30 mouse cellular contexts compared by ENCODE assay signal in genomic region chr3:14884826-14885225, GRCm38 (mm10). TPM values are rescaled to one million over a fixed set of nuclear protein-coding genes. Genes with fewer than 3 reads are reported as not detected.
DNase-seq lines count a peak whose midpoint lies in the region; ATAC-seq and TF ChIP-seq lines count a peak whose summit lies in the region.
"Had no signal": no experiment of that assay in that cellular context is flagged by ENCODE, and none has a peak within 500 bp of the region (broad histone marks: within the 10 kb centered on the region; RNA-seq: fewer than 3 reads in every experiment).

No protein-coding gene starts in this region.

- H3K4me3 ChIP-seq in MEL (ENCODE audit: control insufficient read depth in 1 of 2, insufficient read depth in 1 of 2, low read depth in 2 of 2, low read length in 2 of 2): peak overlapping the region; percentile 11 to 66; a peak in 2 of 4 replicates
- H3K4me3 ChIP-seq in liver, embryonic 12.5 days: peak overlapping the region; percentile 97; the same call in 1 of the 2 replicates
- peak overlapping the region; percentile 88 for H3K4me3 ChIP-seq in liver, postnatal 0 days (ENCODE audit: low read depth, low read length)
- H3K4me3 ChIP-seq: embryonic facial prominence, embryonic 12.5 days; hindbrain, embryonic 12.5 days; midbrain, embryonic 12.5 days; neural tube, embryonic 13.5 days had no signal

- TF ChIP-seq CTCF in MEL (IDR thresholded peaks at IDR 0.05 in 2 of 3, conservative IDR thresholded peaks at IDR 0.05 in 1 of 3; ENCODE audit: control insufficient read depth in 1 of 3, insufficient read depth in 1 of 3, low read depth in 2 of 3, low read length in 3 of 3, poor library complexity in 1 of 3, severe bottlenecking in 1 of 3): no peak
- TF ChIP-seq CTCF in liver, postnatal 0 days (IDR thresholded peaks at IDR 0.05; ENCODE audit: low read depth): no peak

- no peak for ATAC-seq in liver, embryonic 12.5 days
- no peak for ATAC-seq in liver, postnatal 0 days
- ATAC-seq: activated CD4-positive, CD25-positive, alpha-beta regulatory T cell, adult 4 months; CD4-positive, CD25-positive, alpha-beta regulatory T cell, adult 4 months; forebrain, postnatal 0 days; intestine, embryonic 16.5 days had no signal

- H3K9ac ChIP-seq in MEL (ENCODE audit: control insufficient read depth, low read depth, low read length, poor library complexity, severe bottlenecking): peak overlapping the region; percentile 96
- peak overlapping the region; percentile 100 for H3K9ac ChIP-seq in liver, embryonic 12.5 days
- 0 out of 2 replicates have a peak overlapping the region, but pooled peaks have one; percentile 8 for H3K9ac ChIP-seq in liver, postnatal 0 days (replicated peaks)
- H3K9ac ChIP-seq: embryonic facial prominence, embryonic 12.5 days; forebrain, postnatal 0 days; hindbrain, embryonic 12.5 days; lung, embryonic 14.5 days; midbrain, embryonic 12.5 days; neural tube, embryonic 13.5 days had no signal

- peaks cover 3 to 53% of the 10 kb centered on the region in 2 experiments; a peak in 3 of 4 replicates for H3K36me3 ChIP-seq in MEL (ENCODE audit: control insufficient read depth in 1 of 2, insufficient read depth in 2 of 2, low read length in 2 of 2)
- peaks cover 26% of the 10 kb centered on the region for H3K36me3 ChIP-seq in liver, embryonic 12.5 days
- peaks cover 15% of the 10 kb centered on the region for H3K36me3 ChIP-seq in liver, postnatal 0 days (replicated peaks; ENCODE audit: insufficient read depth, low read length)
- H3K36me3 ChIP-seq: embryonic facial prominence, embryonic 12.5 days; hindbrain, embryonic 12.5 days; midbrain, embryonic 12.5 days; neural tube, embryonic 13.5 days had no signal

- H3K4me2 ChIP-seq in liver, embryonic 12.5 days: peak overlapping the region; percentile 81
- H3K4me2 ChIP-seq in liver, postnatal 0 days (ENCODE audit: low read depth, low read length): peak overlapping the region; percentile 84
- H3K4me2 ChIP-seq: embryonic facial prominence, embryonic 12.5 days; hindbrain, embryonic 12.5 days; midbrain, embryonic 12.5 days; neural tube, embryonic 13.5 days had no signal

- TF ChIP-seq RAD21 in MEL (IDR thresholded peaks at IDR 0.05; ENCODE audit: low read depth, low read length): no peak

- intact Hi-C loops in gastrocnemius, postnatal 36 days (cut with DNase I): loop anchor here (5.0 kb wide), 2 partner anchors 167 to 312 kb away; no protein-coding TSS in a partner anchor

- peak overlapping the region; percentile 53 for H3K27ac ChIP-seq in MEL (ENCODE audit: control insufficient read depth, low read depth, low read length)
- peak overlapping the region; percentile 81 for H3K27ac ChIP-seq in liver, embryonic 12.5 days
- H3K27ac ChIP-seq in liver, postnatal 0 days (ENCODE audit: low read depth): no peak overlapping the region
- H3K27ac ChIP-seq: embryonic facial prominence, embryonic 12.5 days; hindbrain, embryonic 12.5 days; kidney, postnatal 0 days; midbrain, embryonic 12.5 days; neural tube, embryonic 13.5 days; stomach, postnatal 0 days had no signal

- no peak for TF ChIP-seq EP300 in MEL (IDR thresholded peaks at IDR 0.05; ENCODE audit: low read depth in 1 of 2, low read length in 2 of 2)
- no peak for TF ChIP-seq EP300 in liver, postnatal 0 days (IDR thresholded peaks at IDR 0.05; ENCODE audit: low read depth)

- no peaks in the 10 kb centered on the region for H3K27me3 ChIP-seq in MEL (ENCODE audit: control insufficient read depth in 1 of 2, insufficient read depth in 2 of 2, low read length in 2 of 2)
- H3K27me3 ChIP-seq in liver, embryonic 12.5 days (replicated peaks): no peaks in the 10 kb centered on the region
- H3K27me3 ChIP-seq in liver, postnatal 0 days (ENCODE audit: insufficient read depth, low read length): no peaks in the 10 kb centered on the region

- H3K4me1 ChIP-seq in MEL (ENCODE audit: control insufficient read depth in 1 of 2, insufficient read depth in 2 of 2, low read length in 2 of 2): peaks cover 28 to 43% of the 10 kb centered on the region in 2 experiments
- H3K4me1 ChIP-seq in liver, embryonic 12.5 days: peaks cover 47% of the 10 kb centered on the region
- peaks cover 16% of the 10 kb centered on the region for H3K4me1 ChIP-seq in liver, postnatal 0 days (ENCODE audit: insufficient read depth)
- H3K4me1 ChIP-seq: embryonic facial prominence, embryonic 12.5 days; hindbrain, embryonic 12.5 days; midbrain, embryonic 12.5 days had no signal

- DNase-seq in layer of hippocampus, adult 9-11 months: peak; percentile 40
- no peak for DNase-seq in layer of hippocampus, postnatal 25 days (ENCODE audit: extremely low spot score in 1 of 2, low spot score in 1 of 2)
- DNase-seq in MEL (ENCODE audit: low read depth, low spot score): no peak
- no peak for DNase-seq in liver, postnatal 0 days
- DNase-seq in lung, postnatal 4 days: no peak
- no peak for DNase-seq in gastrocnemius, postnatal 36 days
- DNase-seq: adrenal gland, adult 8-10 months; cerebellum, adult 11 months; cerebellum, adult 9-10 months; cerebellum, postnatal 36 days; embryo, embryonic 11 days; forebrain, postnatal 0 days; heart, postnatal 36 days; kidney, adult 8-10 months; kidney, postnatal 4 days; lung, embryonic 14.5 days; lung, postnatal 14 days; right cerebral cortex, postnatal 4 days; thymus, adult 18-20 months; thymus, postnatal 36 days had no signal

- TF ChIP-seq POLR2A in MEL (IDR thresholded peaks at IDR 0.05; ENCODE audit: control insufficient read depth in 1 of 2, insufficient read depth in 1 of 2, low read depth in 1 of 2, low read length in 2 of 2, poor library complexity in 1 of 2): no peak

- no peaks in the 10 kb centered on the region for H3K9me3 ChIP-seq in MEL (replicated peaks; ENCODE audit: insufficient read depth, low read length)
- no peaks in the 10 kb centered on the region for H3K9me3 ChIP-seq in liver, embryonic 12.5 days (replicated peaks)
- H3K9me3 ChIP-seq in liver, postnatal 0 days (ENCODE audit: low read length): no peaks in the 10 kb centered on the region
- H3K9me3 ChIP-seq: embryonic facial prominence, embryonic 12.5 days; hindbrain, embryonic 12.5 days; midbrain, embryonic 12.5 days; neural tube, embryonic 13.5 days had no signal

- peaks cover 40% of the 10 kb centered on the region for H3K79me2 ChIP-seq in MEL (ENCODE audit: control insufficient read depth, insufficient read depth, low read length, poor library complexity)

TF ChIP-seq in MEL, 35 proteins besides CTCF, POLR2A, EP300 and RAD21:
- TF ChIP-seq ZMIZ1 (IDR thresholded peaks at IDR 0.05; ENCODE audit: low read depth, low read length) (no peak), MYC (IDR thresholded peaks at IDR 0.05; ENCODE audit: low read depth, low read length) (no peak), UBTF (IDR thresholded peaks at IDR 0.05; ENCODE audit: borderline replicate concordance, insufficient read depth, low read depth, low read length) (no peak), TBP (IDR thresholded peaks at IDR 0.05; ENCODE audit: low read depth, low read length) (no peak), ETS1 (IDR thresholded peaks at IDR 0.05; ENCODE audit: low read depth, low read length) (no peak), RCOR1 (IDR thresholded peaks at IDR 0.05; ENCODE audit: low read depth, low read length) (no peak), ZNF384 (IDR thresholded peaks at IDR 0.05; ENCODE audit: low read depth, low read length) (no peak), TCF12 (IDR thresholded peaks at IDR 0.05; ENCODE audit: low read depth, low read length) (no peak), MEF2A (IDR thresholded peaks at IDR 0.05; ENCODE audit: extremely low read depth, insufficient replicate concordance, low read depth, low read length, poor library complexity, severe bottlenecking) (no peak), POLR2AphosphoS5 (IDR thresholded peaks at IDR 0.05; ENCODE audit: borderline replicate concordance, low read depth, low read length) (no peak), GATA1 (IDR thresholded peaks at IDR 0.05; ENCODE audit: low read depth, low read length) (no peak), HCFC1 (IDR thresholded peaks at IDR 0.05; ENCODE audit: low read depth, low read length) (no peak)

RNA-seq across cellular contexts. Expression of gene Car2, which starts 1.2 kb away (rescaled TPM):
- total RNA-seq in layer of hippocampus, postnatal 25 days (2021): 100 to 1,000 TPM; 115 to 135 TPM
- 235 and 397 TPM in 2 replicates for total RNA-seq in MEL (2012; rRNA removed)
- polyA plus RNA-seq in MEL (2012; ENCODE audit: insufficient read depth in 1 of 2, insufficient read length in 2 of 2, low read depth in 1 of 2, low replicate concordance in 2 of 2, missing spikeins in 1 of 2): 100 to 1,000 TPM; 109 to 369 TPM
- 2,168 and 2,210 TPM in 2 replicates for polyA plus RNA-seq in liver, embryonic 12.5 days (2016; fragmentation: Nextera tagmentation; extraction: Ambion mirVana)
- 901 and 980 TPM in 2 replicates for polyA plus RNA-seq in liver, postnatal 0 days (2015; fragmentation: Nextera tagmentation; extraction: Ambion mirVana)
- total RNA-seq in gastrocnemius, postnatal 36 days (2021): 10 to 100 TPM; 12.1 to 15.4 TPM

RNA-seq across cellular contexts. Expression of gene Car3, which starts 21.5 kb away (rescaled TPM):
- total RNA-seq in layer of hippocampus, postnatal 25 days (2021): under 1 TPM in 1 of 2 experiments, not detected in 1; 0.32 TPM
- total RNA-seq in MEL (2012; rRNA removed): 1.7 and 1.8 TPM in 2 replicates
- polyA plus RNA-seq in MEL (2012; ENCODE audit: insufficient read depth in 1 of 2, insufficient read length in 2 of 2, low read depth in 1 of 2, low replicate concordance in 2 of 2, missing spikeins in 1 of 2): 1 to 10 TPM in 1 of 2 experiments, not detected in 1; 4.9 TPM
- polyA plus RNA-seq in liver, embryonic 12.5 days (2016; fragmentation: Nextera tagmentation; extraction: Ambion mirVana): 8.2 and 8.5 TPM in 2 replicates
- polyA plus RNA-seq in liver, postnatal 0 days (2015; fragmentation: Nextera tagmentation; extraction: Ambion mirVana): 38.8 and 39.0 TPM in 2 replicates
- 1,000 to 10,000 TPM in 1 of 2 experiments, 100 to 1,000 TPM in 1; 478 to 2,131 TPM for total RNA-seq in gastrocnemius, postnatal 36 days (2021)
- polyA plus RNA-seq: CD4-positive, CD25-positive, alpha-beta regulatory T cell, adult 4 months had no signal

Comparison
In these comparisons a context has a peak if more than half of its experiments do, and no peak if none do; other contexts are left out.
1. H3K4me3 ChIP-seq: peak in every context shown above with its lines; median percentile 97 in liver, embryonic 12.5 days; 88 in liver, postnatal 0 days; 38 in MEL.
2. H3K9ac ChIP-seq: peak in every context shown above with its lines; median percentile 100 in liver, embryonic 12.5 days; 96 in MEL; 8 in liver, postnatal 0 days.
3. RNA of gene Car2, which starts 1.2 kb away (total RNA-seq): 235 to 397 TPM in MEL and 115 to 135 TPM in layer of hippocampus, postnatal 25 days; 12.1 to 15.4 TPM in gastrocnemius, postnatal 36 days; every median in the first group is over 4 times any median in the second.
4. RNA of gene Car3, which starts 21.5 kb away (total RNA-seq): 478 to 2,131 TPM in gastrocnemius, postnatal 36 days; 1.7 to 1.8 TPM in MEL and 0.32 TPM in layer of hippocampus, postnatal 25 days; every median in the first group is over 100 times any median in the second.